Comparison of ENCODE assay signal across 10 mouse cellular contexts in the genomic region with DNA sequence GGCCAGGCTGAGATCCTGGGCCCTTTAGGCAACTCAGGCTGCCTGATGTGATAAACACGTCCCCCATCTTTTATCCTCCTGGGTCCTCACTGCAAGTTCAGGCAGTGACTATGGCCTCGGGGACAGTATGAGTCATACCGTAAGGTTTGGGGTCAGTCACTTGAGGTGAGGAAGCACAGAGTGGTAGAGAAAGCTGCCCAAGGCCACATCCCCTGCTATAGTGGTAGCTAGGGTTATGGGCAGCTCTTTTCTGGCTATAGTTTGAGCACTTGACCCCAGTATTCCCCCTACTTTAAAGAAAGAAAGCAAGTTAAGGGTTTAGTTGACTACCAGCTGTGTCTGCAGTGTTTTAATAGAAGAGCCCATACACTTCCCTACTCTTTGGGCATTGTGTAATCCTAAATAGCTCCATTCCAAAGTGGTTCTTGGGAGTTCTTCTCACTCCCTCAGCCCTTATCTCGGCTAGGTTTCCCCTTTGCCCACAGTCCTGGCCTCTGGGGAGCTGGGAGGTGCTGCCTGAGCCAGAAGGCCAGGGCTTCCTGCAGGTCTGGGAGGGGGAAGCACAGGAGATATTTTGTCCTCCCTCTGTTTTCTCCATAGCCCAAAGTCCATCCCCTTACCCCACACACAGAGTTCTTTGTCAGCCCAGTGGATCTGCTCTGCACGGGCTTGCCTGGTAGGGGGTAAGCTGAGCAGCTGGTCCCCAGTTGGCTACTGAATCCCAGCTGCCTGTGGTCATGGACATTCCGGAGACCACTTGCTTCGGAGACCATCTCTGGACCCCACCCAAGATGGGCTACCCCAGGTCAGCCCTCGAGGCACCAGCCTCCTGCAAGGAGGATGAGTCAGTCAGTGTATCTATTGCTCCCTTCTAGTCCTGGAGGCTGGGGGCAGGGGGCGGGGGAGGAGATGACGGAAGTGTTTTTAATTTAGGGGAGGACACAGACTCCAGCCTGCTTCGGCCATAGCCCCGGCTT. TPM values are rescaled to one million over a fixed set of nuclear protein-coding genes. Genes with fewer than 3 reads are reported as not detected.
DNase-seq lines count a peak whose midpoint lies in the region; ATAC-seq lines count a peak whose summit lies in the region.
"Had no signal": no experiment of that assay in that cellular context is flagged by ENCODE, and none has a peak within 500 bp of the region (broad histone marks: within the 10 kb centered on the region; RNA-seq: fewer than 3 reads in every experiment).

No protein-coding gene starts in this region.

- no peak overlapping the region for H3K9ac ChIP-seq in intestine, embryonic 15.5 days
- no peak overlapping the region for H3K9ac ChIP-seq in stomach, embryonic 16.5 days (ENCODE audit: low read length)

- 44% methylated on average over 12 of the region's 12 CpGs for WGBS in intestine, embryonic 15.5 days
- 41% methylated on average over 12 of the region's 12 CpGs for WGBS in stomach, embryonic 16.5 days

- H3K9me3 ChIP-seq in intestine, embryonic 15.5 days: no peaks in the 10 kb centered on the region
- no peaks in the 10 kb centered on the region for H3K9me3 ChIP-seq in stomach, embryonic 16.5 days (replicated peaks; ENCODE audit: control insufficient read depth, low read length)

- DNase-seq in heart, adult 11 months: peak; percentile 93
- DNase-seq in heart, postnatal 14 days: no peak
- DNase-seq in ovary, adult 18-20 months (ENCODE audit: low spot score): peak; percentile 65
- no peak for DNase-seq in ovary, postnatal 14 days (ENCODE audit: low spot score)
- no peak for DNase-seq in c-Kit-positive CD71-positive TER-119-positive erythroid progenitor cells, embryonic 14.5 days (ENCODE audit: low spot score)

- H3K36me3 ChIP-seq in intestine, embryonic 15.5 days: no peaks in the 10 kb centered on the region
- no peaks in the 10 kb centered on the region for H3K36me3 ChIP-seq in stomach, embryonic 16.5 days (ENCODE audit: control insufficient read depth, insufficient read depth, low read length)

- no peak overlapping the region for H3K4me2 ChIP-seq in intestine, embryonic 15.5 days (replicated peaks)
- H3K4me2 ChIP-seq in stomach, embryonic 16.5 days (ENCODE audit: low read depth, low read length): no peak overlapping the region
- H3K4me2 ChIP-seq: midbrain, embryonic 11.5 days had no signal

- intact Hi-C loops in heart, postnatal 14 days (cut with DNase I): no loop called here

- no peak overlapping the region for H3K4me3 ChIP-seq in intestine, embryonic 15.5 days (replicated peaks)
- no peak overlapping the region for H3K4me3 ChIP-seq in stomach, embryonic 16.5 days (replicated peaks; ENCODE audit: low read length)
- H3K4me3 ChIP-seq: layer of hippocampus, adult 2 months had no signal

- ATAC-seq in intestine, embryonic 15.5 days: 0 out of 2 replicates have a peak, but pooled peaks have one; percentile 7
- ATAC-seq in stomach, embryonic 16.5 days (ENCODE audit: insufficient read depth, low FRiP score): no peak
- ATAC-seq in cerebellum, adult (ENCODE audit: insufficient number of reproducible peaks, low FRiP score, low TSS enrichment): no peak

- H3K27me3 ChIP-seq in intestine, embryonic 15.5 days (replicated peaks): no peaks in the 10 kb centered on the region
- no peaks in the 10 kb centered on the region for H3K27me3 ChIP-seq in stomach, embryonic 16.5 days (ENCODE audit: control insufficient read depth, insufficient read depth, low read length)

- peak overlapping the region; percentile 62 for H3K27ac ChIP-seq in intestine, embryonic 15.5 days
- peak overlapping the region; percentile 9; the same call in 1 of the 2 replicates for H3K27ac ChIP-seq in stomach, embryonic 16.5 days (ENCODE audit: low read length)
- H3K27ac ChIP-seq: layer of hippocampus, adult 2 months had no signal

- peaks cover 51% of the 10 kb centered on the region for H3K4me1 ChIP-seq in intestine, embryonic 15.5 days (replicated peaks)
- H3K4me1 ChIP-seq in stomach, embryonic 16.5 days (ENCODE audit: control insufficient read depth, insufficient read depth, low read length): peaks cover 35% of the 10 kb centered on the region

RNA-seq across cellular contexts. Expression of a gene that starts 12.4 kb away (rescaled TPM):
- total RNA-seq in heart, postnatal 14 days (2021): 1 to 10 TPM; 1.8 to 3.3 TPM
- polyA plus RNA-seq in intestine, embryonic 15.5 days (2015; fragmentation: Nextera tagmentation; extraction: Ambion mirVana): 7.9 and 8.8 TPM in 2 replicates
- 6.3 and 7.9 TPM in 2 replicates for polyA plus RNA-seq in stomach, embryonic 16.5 days (2015; fragmentation: Nextera tagmentation; extraction: Ambion mirVana)

RNA-seq across cellular contexts. Expression of a gene that starts 26.3 kb away (rescaled TPM):
- 10 to 100 TPM; 16.8 to 21.6 TPM for total RNA-seq in heart, postnatal 14 days (2021)
- 2.0 and 2.2 TPM in 2 replicates for polyA plus RNA-seq in intestine, embryonic 15.5 days (2015; fragmentation: Nextera tagmentation; extraction: Ambion mirVana)
- 3.5 and 4.4 TPM in 2 replicates for polyA plus RNA-seq in stomach, embryonic 16.5 days (2015; fragmentation: Nextera tagmentation; extraction: Ambion mirVana)

RNA-seq across cellular contexts. Expression of a gene that starts 28.6 kb away (rescaled TPM):
- 10 to 100 TPM; 18.5 to 20.4 TPM for total RNA-seq in heart, postnatal 14 days (2021)
- 4.1 and 4.7 TPM in 2 replicates for polyA plus RNA-seq in intestine, embryonic 15.5 days (2015; fragmentation: Nextera tagmentation; extraction: Ambion mirVana)
- polyA plus RNA-seq in stomach, embryonic 16.5 days (2015; fragmentation: Nextera tagmentation; extraction: Ambion mirVana): 4.7 and 5.7 TPM in 2 replicates

RNA-seq across cellular contexts. Expression of a gene that starts 43.1 kb away (rescaled TPM):
- total RNA-seq in heart, postnatal 14 days (2021): 10 to 100 TPM; 30.5 to 34.5 TPM
- polyA plus RNA-seq in intestine, embryonic 15.5 days (2015; fragmentation: Nextera tagmentation; extraction: Ambion mirVana): 17.4 and 22.0 TPM in 2 replicates
- polyA plus RNA-seq in stomach, embryonic 16.5 days (2015; fragmentation: Nextera tagmentation; extraction: Ambion mirVana): 31.0 and 36.4 TPM in 2 replicates

RNA-seq across cellular contexts. Expression of a gene that starts 43.1 kb away (rescaled TPM):
- total RNA-seq in heart, postnatal 14 days (2021): 10 to 100 TPM; 19.4 to 20.9 TPM
- 1.8 and 2.0 TPM in 2 replicates for polyA plus RNA-seq in intestine, embryonic 15.5 days (2015; fragmentation: Nextera tagmentation; extraction: Ambion mirVana)
- 5.2 and 6.5 TPM in 2 replicates for polyA plus RNA-seq in stomach, embryonic 16.5 days (2015; fragmentation: Nextera tagmentation; extraction: Ambion mirVana)

Comparison
In these comparisons a context has a peak if more than half of its experiments do, and no peak if none do; other contexts are left out.
1. DNase-seq: peak in heart, adult 11 months (single experiment) and ovary, adult 18-20 months (single experiment); none in heart, postnatal 14 days (0 of 2), ovary, postnatal 14 days (single experiment) and c-Kit-positive CD71-positive TER-119-positive erythroid progenitor cells, embryonic 14.5 days (single experiment).